Mouse (Mus musculus) spleen, adult 2 months (tissue): ENCODE results near the gene Rnft2. TPM values are rescaled to one million over a fixed set of nuclear protein-coding genes. Genes with fewer than 3 reads are reported as not detected.

Experiments used
- DNase-seq, 2 experiments: peaks; one replicate each; pipeline versions ENCODE4 v3.0.0 to v3.0.0-alpha.2; 2012 to 2021; ENCODE audit warnings: low spot score in 2 of 2, low read depth in 1 of 2
- H3K27ac ChIP-seq: fragments of 200-500 bp; 2 replicates; pipeline ENCODE4 v1.5.1; 2012; ENCODE audit warnings: low read length, inconsistent platforms; ENCODE audit not compliant: insufficient read depth
- H3K27me3 ChIP-seq: fragments of 200-500 bp; 2 replicates; pipeline ENCODE4 v1.6.1; 2012; ENCODE audit warnings: mild to moderate bottlenecking, moderate library complexity, low read length, inconsistent platforms; ENCODE audit not compliant: control insufficient read depth, insufficient read depth
- H3K36me3 ChIP-seq: fragments of 200-500 bp; 2 replicates; pipeline ENCODE4 v1.6.1; 2012; ENCODE audit warnings: mild to moderate bottlenecking, low read length, inconsistent platforms; ENCODE audit not compliant: control insufficient read depth, insufficient read depth
- H3K4me1 ChIP-seq: fragments of 200-500 bp; 2 replicates; pipeline ENCODE4 v1.6.1; 2011; ENCODE audit warnings: inconsistent platforms; ENCODE audit not compliant: control insufficient read depth, insufficient read depth, insufficient read length
- H3K4me3 ChIP-seq: fragments of 200-500 bp; 2 replicates; pipeline ENCODE4 v1.5.1; 2011; ENCODE audit warnings: mild to moderate bottlenecking, inconsistent platforms; ENCODE audit not compliant: insufficient read depth, insufficient read length; ENCODE audit errors: extremely low read depth
- CTCF ChIP-seq: fragments of 200-500 bp; IDR thresholded peaks from 2 replicates; pipeline ENCODE4 v1.5.1; 2011; ENCODE audit warnings: mild to moderate bottlenecking, inconsistent platforms; ENCODE audit not compliant: insufficient read depth, insufficient read length, insufficient replicate concordance; ENCODE audit errors: extremely low read depth
- POLR2A ChIP-seq: fragments of 200-500 bp; IDR thresholded peaks from 2 replicates; pipeline ENCODE4 v1.6.1; 2011; ENCODE audit warnings: low read depth, low read length, inconsistent platforms
- WGBS: fragments of 180-500 bp; shearing (Covaris S2); methylation state at CpG from one replicate; pipeline ENCODE4 v1.1.7; 2018; 5-methylcytosine and 5-hydroxymethylcytosine counted together
- polyA plus RNA-seq: library from polyadenylated mRNA; depleted of rRNA; stranded (reverse); fragments of >200 nt; gene quantifications from 2 replicates; pipeline ENCODE4 v1.2.3, GENCODE M21; 2012

Gene Rnft2
- polyA plus RNA-seq, 1 experiment = 1.2 TPM

DNA sequence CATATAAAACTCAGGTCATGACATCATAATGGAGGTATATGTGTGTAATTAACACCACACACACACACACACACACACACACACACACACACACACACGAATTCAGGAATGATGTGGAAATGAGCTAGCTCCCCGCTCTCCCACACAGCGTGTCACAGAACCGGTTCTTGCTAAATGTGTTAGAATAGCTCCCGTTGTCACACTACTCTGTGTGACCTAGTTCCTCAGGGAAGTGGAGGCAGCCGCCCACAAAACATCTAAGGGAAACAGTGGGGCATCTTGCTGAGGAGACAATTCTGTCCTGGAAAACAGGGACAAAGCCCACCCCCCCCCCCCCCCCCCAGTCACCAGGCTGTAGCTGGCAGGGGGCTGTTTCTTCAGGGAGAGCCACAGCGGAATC lies 31.4 kb upstream of the Rnft2 start:
- Histone ChIP-seq H3K4me3 (no peak overlapping the region), H3K36me3 (no peaks in the 10 kb centered on the region), H3K27me3 (no peaks in the 10 kb centered on the region), H3K4me1 (no peaks in the 10 kb centered on the region), H3K27ac (no peak overlapping the region)
- DNase-seq = no peak
- WGBS = 82% methylated on average over 7 of the region's 7 CpGs
- TF ChIP-seq CTCF (no peak), POLR2A (no peak)

DNA sequence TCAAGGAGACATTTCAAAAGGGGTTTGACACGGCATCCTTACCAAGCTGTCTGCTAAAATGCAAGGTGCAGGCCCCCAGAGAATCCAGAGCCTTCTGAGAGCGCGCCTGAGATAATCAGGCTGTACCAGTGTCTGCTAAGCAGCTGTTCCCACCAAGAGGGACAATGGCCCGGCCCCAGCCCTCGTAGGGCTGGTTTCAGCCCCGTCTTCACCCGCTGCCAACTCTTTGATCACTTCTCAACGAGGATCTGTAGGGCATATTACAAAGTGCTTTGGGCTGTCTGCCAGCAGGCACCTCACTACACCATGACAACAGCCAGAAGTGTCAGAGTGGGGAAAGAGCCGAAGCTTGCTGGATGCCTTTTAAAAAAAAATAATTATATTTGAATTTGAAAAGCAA lies 29.6 kb upstream of the Rnft2 start:
- H3K4me1 ChIP-seq = no peaks in the 10 kb centered on the region
- DNase-seq = no peak
- H3K36me3 ChIP-seq = no peaks in the 10 kb centered on the region
- no peaks in the 10 kb centered on the region for H3K27me3 ChIP-seq
- no peak overlapping the region for H3K4me3 ChIP-seq
- TF ChIP-seq POLR2A = no peak
- no peak for TF ChIP-seq CTCF
- no peak overlapping the region for H3K27ac ChIP-seq
- WGBS = 53% methylated on average over 9 of the region's 9 CpGs

GRCm38 (mm10) chr5:118273446-118273845 lies 28.5 kb upstream of the Rnft2 start:
- no peak for TF ChIP-seq POLR2A
- no peak for TF ChIP-seq CTCF
- Histone ChIP-seq H3K36me3 (no peaks in the 10 kb centered on the region), H3K27ac (no peak overlapping the region), H3K27me3 (no peaks in the 10 kb centered on the region), H3K4me1 (no peaks in the 10 kb centered on the region), H3K4me3 (no peak overlapping the region)
- 44% methylated on average over 7 of the region's 7 CpGs for WGBS
- no peak for DNase-seq

DNA sequence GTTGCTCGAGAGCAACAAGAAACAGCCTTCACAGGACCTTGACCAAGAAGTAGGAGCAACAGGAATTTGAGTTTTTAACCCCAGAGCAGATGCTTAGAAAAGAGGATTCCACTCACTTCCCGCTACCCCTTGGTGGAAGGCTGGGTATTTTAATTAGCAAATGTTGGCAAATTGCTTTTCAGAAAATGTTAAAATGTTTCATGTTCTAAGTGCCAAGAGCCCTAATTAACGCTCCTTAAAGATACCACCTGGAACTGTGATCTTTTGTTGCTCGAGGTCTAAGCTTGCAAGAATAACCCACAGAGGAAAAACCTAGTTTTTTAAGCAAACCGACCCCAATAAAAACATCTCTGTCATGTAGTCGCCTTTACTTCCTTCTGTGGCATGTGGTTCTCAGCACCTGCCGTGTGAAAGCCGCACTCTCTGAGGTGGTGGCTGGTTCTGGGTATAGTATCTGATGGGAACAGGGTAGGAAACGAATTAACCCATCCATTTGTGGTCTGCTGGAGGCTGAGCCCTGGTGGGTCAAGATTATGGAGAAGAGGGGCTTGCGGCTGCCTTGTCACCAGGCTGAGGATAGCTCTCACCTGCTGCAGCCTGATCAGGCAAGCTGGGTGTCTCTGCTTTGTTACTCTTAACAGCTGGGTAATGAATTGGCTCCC lies 26.7 kb upstream of the Rnft2 start:
- no peaks in the 10 kb centered on the region for H3K36me3 ChIP-seq
- no peak for TF ChIP-seq CTCF
- no peak for TF ChIP-seq POLR2A
- H3K27me3 ChIP-seq = no peaks in the 10 kb centered on the region
- DNase-seq = no peak
- H3K4me3 ChIP-seq = no peak overlapping the region
- no peak overlapping the region for H3K27ac ChIP-seq
- 9% methylated on average over 10 of the region's 10 CpGs for WGBS
- H3K4me1 ChIP-seq = no peaks in the 10 kb centered on the region

DNA sequence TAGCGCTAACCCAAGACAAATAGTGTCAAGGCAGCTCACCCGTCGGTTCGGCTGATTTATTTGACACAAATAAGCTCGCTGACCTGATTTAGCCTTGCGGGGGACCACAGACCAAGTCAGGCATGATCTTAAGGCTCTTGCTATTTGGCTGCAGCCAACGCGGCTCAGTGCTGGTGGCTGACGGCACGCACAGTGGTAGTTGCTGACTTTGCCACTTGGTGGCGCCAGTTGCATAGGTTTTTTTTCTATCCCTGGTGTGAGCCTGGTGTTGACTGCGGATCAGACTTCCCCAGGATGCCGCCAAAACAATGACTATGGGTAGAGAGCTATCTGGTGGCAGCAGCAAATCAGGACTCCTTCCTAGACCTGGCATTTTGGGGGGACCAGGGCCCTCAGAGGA lies 24.1 kb upstream of the Rnft2 start:
- H3K4me1 ChIP-seq = no peaks in the 10 kb centered on the region
- WGBS = 2% methylated on average over 13 of the region's 13 CpGs
- no peaks in the 10 kb centered on the region for H3K36me3 ChIP-seq
- H3K27me3 ChIP-seq = no peaks in the 10 kb centered on the region
- TF ChIP-seq POLR2A (no peak), CTCF (peak; percentile 85)
- H3K4me3 ChIP-seq = no peak overlapping the region
- H3K27ac ChIP-seq = no peak overlapping the region
- DNase-seq = peak; percentile 32 to 68

- DNase-seq = no peak
- 43% methylated on average over 8 of the region's 8 CpGs for WGBS
- H3K4me3 ChIP-seq = no peak overlapping the region
Measured at GRCm38 (mm10) chr5:118266309-118266708, 21.4 kb upstream of the Rnft2 start.

GRCm38 (mm10) chr5:118265366-118265765 lies 20.4 kb upstream of the Rnft2 start:
- Histone ChIP-seq H3K36me3 (peaks cover 6% of the 10 kb centered on the region; the same call in 1 of the 2 replicates), H3K27ac (no peak overlapping the region), H3K4me3 (no peak overlapping the region), H3K27me3 (no peaks in the 10 kb centered on the region), H3K4me1 (no peaks in the 10 kb centered on the region)
- WGBS = 79% methylated on average over 5 of the region's 5 CpGs
- no peak for DNase-seq
- no peak for TF ChIP-seq CTCF
- TF ChIP-seq POLR2A = no peak

More at GRCm38 (mm10) chr5:118266309-118266708, 21.4 kb upstream of the Rnft2 start:
- Histone ChIP-seq H3K4me1 (no peaks in the 10 kb centered on the region), H3K36me3 (no peaks in the 10 kb centered on the region; the same call in 1 of the 2 replicates), H3K27me3 (no peaks in the 10 kb centered on the region), H3K27ac (no peak overlapping the region)
- TF ChIP-seq CTCF (peak; percentile 22; the same call in 1 of the 2 replicates), POLR2A (no peak)
